Mouse (Mus musculus): Measurements from ENCODE around the gene Alpk1.

GRCm38 (mm10) chr3:127706445-127707088 is 73.8 kb downstream of the Alpk1 start:
- TF ChIP-seq POLR2A (IDR thresholded peaks at IDR 0.05; ENCODE audit: insufficient read depth, low read depth, low read length) (no peak), CTCF (IDR thresholded peaks at IDR 0.05; ENCODE audit: insufficient read depth, low read depth, low read length) (no peak)

Data from olfactory bulb, adult 2 months (tissue).